Mouse (Mus musculus) E14TG2a.4 (cell line): ENCODE results near the gene Tnk2.

Experiments
- CTCF ChIP-seq: conservative IDR thresholded peaks from 2 replicates; pipeline ENCODE4 v1.5.1; 2014; ENCODE audit warnings: low read length
- NANOG ChIP-seq: IDR thresholded peaks from 2 replicates; pipeline ENCODE4 v1.6.1; 2014; ENCODE audit warnings: borderline replicate concordance, low read length, mixed read lengths
- POU5F1 ChIP-seq: IDR thresholded peaks from 2 replicates; pipeline ENCODE4 v1.6.1; 2014; ENCODE audit warnings: low read length, borderline replicate concordance

- TF ChIP-seq CTCF (peak; percentile 78), NANOG (no peak), POU5F1 (no peak)
Observed at GRCm38 (mm10) chr16:32689501-32689900, 45.8 kb downstream of the Tnk2 start.
